Mouse (Mus musculus) regulatory T cell (primary cell): ENCODE measurements around the gene Notch2.

Experiments used
- in situ Hi-C: fragments of 300-600 bp; cut with MboI, MseI; formaldehyde crosslinking; loops from one replicate; pipeline ENCODE4 v1.15.1; 2025; ENCODE audit warnings: high pct_unique_total_duplicates

Notch2 gene

DNA sequence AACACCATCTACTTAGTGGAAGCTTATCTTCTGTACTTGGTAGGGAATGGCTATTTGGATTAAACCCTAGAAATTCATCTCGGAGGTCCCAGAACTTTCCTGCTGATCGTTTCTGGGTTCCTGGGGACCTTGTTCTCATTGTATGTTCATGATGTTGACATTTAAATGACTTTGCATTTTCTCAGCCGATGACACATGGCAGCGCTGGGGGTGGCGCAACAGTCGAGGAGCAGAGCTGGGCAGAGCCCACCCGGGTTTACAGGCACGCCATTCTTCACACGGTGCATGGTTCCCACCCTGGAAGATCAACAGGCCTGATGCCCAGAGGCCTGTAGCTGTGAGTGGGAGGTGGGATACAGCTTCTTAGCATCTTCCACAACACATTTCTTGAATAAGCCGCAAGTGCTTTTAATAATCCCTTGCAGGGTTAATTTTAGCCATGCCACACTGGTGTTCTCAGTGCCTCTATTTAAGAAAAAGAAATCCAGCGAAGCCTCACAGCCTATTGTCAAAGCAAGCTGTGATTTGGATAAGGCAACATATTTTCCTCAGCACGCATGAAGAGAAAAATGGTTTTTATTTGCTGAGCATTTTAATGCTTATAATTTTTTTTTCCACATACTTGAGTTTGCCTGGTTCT lies 54.6 kb downstream of the Notch2 start:
- in situ Hi-C loops, result no loop called here

- in situ Hi-C loops, result no loop called here
Measured at GRCm38 (mm10) chr3:98069161-98069560, 55.8 kb downstream of the Notch2 start.

GRCm38 (mm10) chr3:98069856-98070255 lies 56.5 kb downstream of the Notch2 start:
- in situ Hi-C loops, result no loop called here

DNA sequence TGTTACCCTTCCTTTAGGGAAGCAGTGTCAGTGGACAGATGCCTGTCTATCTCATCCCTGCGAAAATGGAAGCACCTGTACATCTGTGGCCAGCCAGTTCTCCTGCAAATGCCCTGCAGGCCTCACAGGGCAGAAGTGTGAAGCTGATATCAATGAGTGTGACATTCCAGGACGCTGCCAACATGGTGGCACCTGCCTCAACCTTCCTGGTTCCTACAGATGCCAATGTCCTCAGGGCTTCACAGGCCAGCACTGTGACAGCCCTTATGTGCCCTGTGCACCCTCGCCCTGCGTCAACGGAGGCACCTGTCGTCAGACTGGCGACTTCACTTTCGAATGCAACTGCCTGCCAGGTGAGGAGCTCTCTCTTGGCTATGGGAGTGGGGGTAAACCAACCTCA lies 59.2 kb downstream of the Notch2 start:
- in situ Hi-C loops, result no loop called here

DNA sequence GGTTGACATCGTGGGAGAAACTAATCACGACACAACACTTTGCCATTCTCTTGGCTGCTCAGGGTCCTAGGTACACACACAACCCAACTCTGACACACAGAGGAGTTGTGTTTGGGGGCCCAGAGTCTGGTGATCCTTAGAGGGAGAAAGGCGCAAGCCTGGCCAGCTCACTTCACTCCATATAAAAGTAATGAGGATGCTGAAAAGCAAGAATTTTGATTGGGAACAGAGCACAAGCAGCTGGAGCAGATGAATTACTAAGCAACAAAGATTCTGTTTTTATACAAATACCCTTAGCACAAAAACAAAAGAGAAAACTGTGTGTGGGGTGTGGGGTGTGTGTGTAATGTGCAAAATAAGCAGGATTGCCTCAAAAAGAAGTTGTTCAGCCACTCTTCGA lies 60.2 kb downstream of the Notch2 start:
- in situ Hi-C loops, result no loop called here

- in situ Hi-C loops, result no loop called here
Measured at GRCm38 (mm10) chr3:98074622-98075231, 61.4 kb downstream of the Notch2 start.

GRCm38 (mm10) chr3:98077866-98078265 lies 64.5 kb downstream of the Notch2 start:
- in situ Hi-C loops, result no loop called here

DNA sequence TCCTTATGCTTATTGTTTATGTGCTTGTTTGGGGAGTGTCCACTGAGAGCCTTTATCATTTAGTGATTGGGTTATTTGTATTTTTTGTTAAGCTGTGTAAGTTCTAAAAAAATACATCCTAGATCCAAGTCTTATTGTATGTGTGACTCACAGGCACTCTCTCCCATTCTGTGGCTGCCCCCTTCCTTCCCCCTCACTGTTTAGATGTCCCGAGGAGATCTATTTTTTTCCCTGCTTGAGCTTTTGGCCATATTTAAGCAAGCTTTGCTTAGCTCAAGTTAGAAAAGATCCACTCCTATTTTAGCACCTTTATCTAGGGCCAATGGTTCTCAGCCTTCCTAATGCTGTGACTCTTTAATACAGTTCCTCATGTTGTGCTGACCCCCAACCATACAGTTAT lies 65.5 kb downstream of the Notch2 start:
- in situ Hi-C loops, result no loop called here

DNA sequence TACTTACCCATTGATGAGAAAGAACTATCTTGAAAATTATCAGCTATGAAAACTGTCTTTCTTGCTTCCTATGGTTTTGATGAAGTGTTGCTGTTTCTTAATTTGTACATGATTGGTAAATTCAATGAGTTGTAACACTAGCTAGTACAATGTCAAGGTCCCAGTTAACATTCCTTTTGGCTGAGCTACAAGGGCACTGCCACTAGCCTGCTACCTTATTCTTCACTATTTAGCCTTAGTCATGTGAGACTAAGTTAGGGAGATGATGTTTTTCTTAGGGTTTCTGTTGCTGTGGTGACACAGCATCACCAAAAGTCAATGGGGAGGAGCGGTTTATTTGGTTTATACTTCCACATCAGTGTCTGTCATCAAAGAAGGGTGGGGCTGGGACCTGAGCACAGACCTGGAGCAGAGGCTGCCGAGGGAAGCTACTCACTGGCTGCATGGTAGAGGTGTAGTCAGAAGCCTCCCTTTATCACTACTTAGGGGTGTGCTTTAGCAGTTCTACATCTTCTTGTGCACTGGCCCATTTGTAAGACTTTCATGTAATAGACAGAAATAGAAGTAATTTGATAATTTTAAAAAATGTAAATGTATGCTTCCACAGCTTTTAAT lies 66.4 kb downstream of the Notch2 start:
- in situ Hi-C loops, result no loop called here

DNA sequence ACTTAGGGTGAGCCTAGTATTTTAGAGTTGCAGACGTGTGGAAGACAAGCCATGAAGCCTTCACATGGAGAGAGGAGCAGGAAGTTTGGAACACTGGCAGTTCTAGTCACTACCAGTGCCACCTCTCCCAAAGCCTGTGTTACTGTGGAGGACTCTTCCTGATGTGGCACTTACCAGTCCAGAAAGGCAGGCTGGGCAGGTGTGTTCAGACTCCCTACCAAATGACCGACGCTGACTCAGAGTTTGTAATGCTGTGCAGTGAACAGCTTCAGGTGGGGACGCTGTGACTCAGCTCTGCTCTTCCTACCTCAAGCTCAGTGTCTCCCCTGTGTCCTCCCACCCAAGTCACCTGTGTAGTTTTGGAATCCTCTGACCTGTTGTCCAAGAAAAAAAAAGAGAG lies 67.3 kb downstream of the Notch2 start:
- in situ Hi-C loops, result no loop called here

DNA sequence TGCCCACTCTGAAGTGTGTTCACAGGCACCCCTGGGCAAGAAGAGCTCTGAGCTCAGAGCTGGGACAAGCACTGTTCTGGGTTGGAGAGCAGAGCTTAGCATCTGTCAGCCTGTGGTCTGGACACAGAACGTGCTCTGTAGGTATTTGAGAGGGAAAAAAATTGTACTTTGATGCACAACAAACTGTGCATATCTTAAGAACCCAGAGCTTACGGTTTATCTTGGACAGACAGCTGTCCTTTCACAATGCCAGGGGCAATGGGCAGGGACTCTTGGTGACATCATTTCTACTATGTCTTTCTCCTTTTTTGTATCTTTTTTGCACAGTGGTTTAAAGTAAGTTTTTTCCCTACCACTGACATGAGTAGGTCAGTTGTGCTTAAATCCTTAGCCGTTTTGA lies 68.9 kb downstream of the Notch2 start:
- in situ Hi-C loops, result no loop called here

- in situ Hi-C loops, result no loop called here
Measured at GRCm38 (mm10) chr3:98082972-98083371, 69.6 kb downstream of the Notch2 start.

DNA sequence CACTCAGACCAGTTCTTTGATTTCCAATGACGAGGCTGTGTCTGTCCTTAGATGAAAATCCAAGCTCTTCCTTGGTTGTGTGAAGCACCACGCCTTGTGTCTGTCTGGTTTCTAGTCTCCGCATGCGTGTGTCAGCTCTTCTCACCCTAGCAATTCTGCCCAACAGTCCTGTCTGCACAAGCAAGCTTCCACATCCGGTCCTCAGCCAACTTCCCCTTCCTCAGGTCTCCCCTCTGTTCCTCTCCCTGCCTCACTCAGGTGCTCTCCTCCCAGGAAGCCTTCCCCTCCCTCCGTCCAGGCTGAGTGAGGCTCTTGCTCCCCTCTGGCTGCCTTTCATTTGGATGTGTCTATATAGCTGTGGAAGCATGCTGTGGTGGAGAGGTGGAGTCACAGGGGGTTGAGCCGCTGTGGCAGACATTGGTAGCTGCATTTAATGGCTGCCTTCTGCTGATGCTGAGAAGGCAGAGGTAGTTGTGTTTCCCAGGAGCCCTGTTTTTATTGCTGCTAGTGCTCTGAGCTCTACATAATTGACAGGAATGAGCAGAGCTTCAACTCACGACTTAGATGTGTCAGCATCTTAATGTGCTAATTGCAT lies 70.8 kb downstream of the Notch2 start:
- in situ Hi-C loops, result no loop called here

GRCm38 (mm10) chr3:98084870-98085269 lies 71.5 kb downstream of the Notch2 start:
- in situ Hi-C loops, result no loop called here

GRCm38 (mm10) chr3:98085812-98086268 lies 72.5 kb downstream of the Notch2 start:
- in situ Hi-C loops, result no loop called here

GRCm38 (mm10) chr3:98086441-98086840 lies 73.1 kb downstream of the Notch2 start:
- in situ Hi-C loops, result no loop called here

DNA sequence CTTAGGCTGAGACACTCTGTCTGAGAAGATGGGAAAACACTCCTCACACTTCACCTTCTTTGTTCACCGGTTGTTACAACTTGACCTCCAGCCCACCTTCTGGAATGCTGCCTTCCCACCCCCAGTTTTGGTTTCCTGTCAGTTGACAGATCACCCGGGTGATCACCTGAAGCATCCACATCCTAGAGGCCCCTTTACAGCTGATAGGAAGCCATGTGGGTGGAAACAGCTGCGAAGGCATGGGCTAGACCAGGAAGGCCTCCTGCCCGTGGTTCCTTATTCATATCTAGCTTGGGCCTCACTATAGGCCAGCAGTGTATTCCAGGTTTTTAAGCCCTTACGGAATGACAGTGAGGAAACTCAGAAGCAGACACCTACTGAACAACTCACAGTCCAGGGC lies 73.5 kb downstream of the Notch2 start:
- in situ Hi-C loops, result no loop called here

- in situ Hi-C loops, result no loop called here
Measured at GRCm38 (mm10) chr3:98087551-98087950, 74.2 kb downstream of the Notch2 start.

GRCm38 (mm10) chr3:98089702-98090101 lies 76.4 kb downstream of the Notch2 start:
- in situ Hi-C loops, result no loop called here

DNA sequence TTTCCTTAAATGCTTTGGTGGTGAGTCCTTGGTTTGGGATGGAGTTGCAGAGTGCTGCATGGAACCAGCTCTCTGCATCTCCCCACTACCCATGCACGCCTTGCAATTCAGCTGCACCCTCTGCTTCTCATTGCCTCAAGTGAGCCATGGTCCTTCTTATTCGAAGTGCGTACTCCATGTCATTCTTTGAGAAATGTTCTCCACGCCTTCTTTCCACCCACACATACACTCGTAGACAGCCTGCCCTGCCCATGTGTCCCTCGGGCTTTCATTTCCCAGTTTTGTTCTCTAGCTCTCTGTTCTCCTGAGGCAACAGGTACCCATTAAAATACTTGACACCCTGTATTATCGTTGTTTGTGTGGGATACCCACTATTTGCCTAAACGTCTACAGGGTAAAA lies 76.8 kb downstream of the Notch2 start:
- in situ Hi-C loops, result no loop called here

DNA sequence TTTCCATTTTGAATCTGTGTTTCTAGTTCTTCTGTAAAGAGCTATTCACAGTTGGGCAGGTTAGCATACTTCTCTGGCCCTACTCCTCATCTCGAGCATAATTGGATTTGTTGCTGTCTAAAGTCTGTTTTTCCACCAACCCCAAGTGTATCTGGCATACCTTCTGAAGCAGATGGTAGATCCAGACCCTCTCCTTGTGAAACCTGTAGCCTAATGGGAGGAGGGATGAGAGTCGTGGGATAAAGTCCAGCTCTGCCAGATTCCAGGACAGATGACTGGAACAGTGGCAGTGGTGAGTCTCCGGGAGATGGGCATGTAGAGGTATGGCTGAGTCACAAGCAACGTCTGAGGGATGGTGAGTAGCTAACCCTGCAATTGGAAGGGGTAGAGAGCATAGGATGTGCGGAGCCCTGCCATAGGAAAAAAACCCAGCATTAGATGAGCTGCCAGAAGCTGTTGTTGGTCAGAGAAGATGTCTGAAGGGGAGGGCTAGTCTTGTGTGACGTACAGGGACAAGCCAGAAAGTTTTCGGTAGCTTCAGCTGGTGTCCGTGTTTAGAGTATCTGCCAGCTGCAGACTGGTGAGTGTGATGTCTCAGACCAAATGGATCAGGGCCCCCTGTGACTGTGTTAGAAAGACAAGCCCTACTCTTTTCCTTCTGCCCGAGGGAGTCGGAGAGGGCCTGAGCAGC lies 79.5 kb downstream of the Notch2 start:
- in situ Hi-C loops, result no loop called here

DNA sequence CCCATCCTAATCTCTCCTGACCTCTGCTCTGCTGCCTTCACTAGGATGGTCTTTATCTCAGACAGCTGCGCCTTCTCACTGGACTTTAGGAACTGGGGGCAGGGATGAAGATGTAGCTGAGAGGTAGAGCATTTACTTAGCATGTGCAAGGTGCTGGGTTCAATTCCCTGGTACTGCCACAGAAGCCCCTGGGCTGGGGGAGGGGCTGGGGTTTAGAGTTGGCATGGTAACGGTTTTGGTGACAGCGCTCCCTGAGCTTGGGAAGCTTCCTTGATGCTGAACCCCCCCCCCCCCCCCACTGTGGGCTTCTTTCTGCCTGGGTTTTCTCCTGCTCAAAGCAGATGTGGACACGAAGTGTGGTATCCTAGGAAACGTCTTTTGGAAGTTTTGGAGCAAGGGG lies 80.6 kb downstream of the Notch2 start:
- in situ Hi-C loops, result no loop called here
